Mouse (Mus musculus): ENCODE data around the gene Rbm24. TPM values are rescaled to one million over a fixed set of nuclear protein-coding genes. Genes with fewer than 3 reads are reported as not detected.
A peak's percentile ranks its signal among the peaks of the same experiment; 100 is the strongest.

Rbm24 gene
- total RNA-seq, 2 experiments from 2014 or later, result not detected

- ATAC-seq (replicated peaks; ENCODE audit: poor library complexity), result no peak
Measured at GRCm38 (mm10) chr13:46433880-46434560, 15.8 kb downstream of the Rbm24 start.

- peak; percentile 46 for ATAC-seq (replicated peaks; ENCODE audit: poor library complexity)
Measured at GRCm38 (mm10) chr13:46438960-46439359, 20.7 kb downstream of the Rbm24 start.

- ATAC-seq (replicated peaks; ENCODE audit: poor library complexity), result peak; percentile 98
Measured at GRCm38 (mm10) chr13:46444021-46444420, 25.8 kb downstream of the Rbm24 start.

GRCm38 (mm10) chr13:46446062-46446461, 27.8 kb downstream of the Rbm24 start:
- ATAC-seq (replicated peaks; ENCODE audit: poor library complexity), result no peak

- ATAC-seq (replicated peaks; ENCODE audit: poor library complexity), result no peak
Measured at GRCm38 (mm10) chr13:46448276-46448675, 30.0 kb downstream of the Rbm24 start.

GRCm38 (mm10) chr13:46449955-46450354, 31.7 kb downstream of the Rbm24 start:
- ATAC-seq (replicated peaks; ENCODE audit: poor library complexity), result peak; percentile 37

GRCm38 (mm10) chr13:46450623-46451022, 32.4 kb downstream of the Rbm24 start:
- ATAC-seq (replicated peaks; ENCODE audit: poor library complexity), result no peak

- ATAC-seq (replicated peaks; ENCODE audit: poor library complexity), result no peak
Measured at GRCm38 (mm10) chr13:46451548-46451947, 33.3 kb downstream of the Rbm24 start.

- ATAC-seq (replicated peaks; ENCODE audit: poor library complexity), result no peak
Measured at GRCm38 (mm10) chr13:46459546-46459945, 41.3 kb downstream of the Rbm24 start.

- no peak for ATAC-seq (replicated peaks; ENCODE audit: poor library complexity)
Measured at GRCm38 (mm10) chr13:46462280-46462679, 44.0 kb downstream of the Rbm24 start.

- no peak for ATAC-seq (replicated peaks; ENCODE audit: poor library complexity)
Measured at GRCm38 (mm10) chr13:46463764-46464163, 45.5 kb downstream of the Rbm24 start.

GRCm38 (mm10) chr13:46468251-46468650, 50.0 kb downstream of the Rbm24 start:
- ATAC-seq (replicated peaks; ENCODE audit: poor library complexity), result no peak

GRCm38 (mm10) chr13:46469536-46469935, 51.3 kb downstream of the Rbm24 start:
- ATAC-seq (replicated peaks; ENCODE audit: poor library complexity), result no peak

Other genes starting within 250 kb of the Rbm24 start
- not detected in 2 replicates for gene Stmnd1, start 144.7 kb upstream of the Rbm24 start, total RNA-seq (2015)
- not detected in 2 replicates for gene Stmnd1, start 144.7 kb upstream of the Rbm24 start, total RNA-seq (2017)
- gene Cap2, start 83.4 kb downstream of the Rbm24 start, total RNA-seq (2015), result 0.20 and 0.39 TPM in 2 replicates
- gene Cap2, start 83.4 kb downstream of the Rbm24 start, total RNA-seq (2017), result 0.14 TPM in 1 of 2 replicates, not detected in the other

Measured in megakaryocyte progenitor cell, adult 5-6 weeks (primary cell).